Mouse (Mus musculus): Measurements from ENCODE around the gene Hcfc1.

The Hcfc1 gene

GRCm38 (mm10) chrX:73966248-73967176, at the start of gene Hcfc1:
Gene Hcfc1, minus strand, starts transcription at chrX:73966357.
- DNase-seq (ENCODE audit: low spot score), result peak; percentile 89

- no peak for DNase-seq (ENCODE audit: low spot score)
Measured at GRCm38 (mm10) chrX:74014597-74014996, 48.4 kb upstream of the Hcfc1 start.

- no peak for DNase-seq (ENCODE audit: low spot score)
Measured at GRCm38 (mm10) chrX:74008063-74008462, 41.9 kb upstream of the Hcfc1 start.

GRCm38 (mm10) chrX:74006401-74006800, 40.2 kb upstream of the Hcfc1 start:
- no peak for DNase-seq (ENCODE audit: low spot score)

GRCm38 (mm10) chrX:74003644-74004043, 37.5 kb upstream of the Hcfc1 start:
- no peak for DNase-seq (ENCODE audit: low spot score)

- no peak for DNase-seq (ENCODE audit: low spot score)
Measured at GRCm38 (mm10) chrX:74001024-74001423, 34.9 kb upstream of the Hcfc1 start.

DNA sequence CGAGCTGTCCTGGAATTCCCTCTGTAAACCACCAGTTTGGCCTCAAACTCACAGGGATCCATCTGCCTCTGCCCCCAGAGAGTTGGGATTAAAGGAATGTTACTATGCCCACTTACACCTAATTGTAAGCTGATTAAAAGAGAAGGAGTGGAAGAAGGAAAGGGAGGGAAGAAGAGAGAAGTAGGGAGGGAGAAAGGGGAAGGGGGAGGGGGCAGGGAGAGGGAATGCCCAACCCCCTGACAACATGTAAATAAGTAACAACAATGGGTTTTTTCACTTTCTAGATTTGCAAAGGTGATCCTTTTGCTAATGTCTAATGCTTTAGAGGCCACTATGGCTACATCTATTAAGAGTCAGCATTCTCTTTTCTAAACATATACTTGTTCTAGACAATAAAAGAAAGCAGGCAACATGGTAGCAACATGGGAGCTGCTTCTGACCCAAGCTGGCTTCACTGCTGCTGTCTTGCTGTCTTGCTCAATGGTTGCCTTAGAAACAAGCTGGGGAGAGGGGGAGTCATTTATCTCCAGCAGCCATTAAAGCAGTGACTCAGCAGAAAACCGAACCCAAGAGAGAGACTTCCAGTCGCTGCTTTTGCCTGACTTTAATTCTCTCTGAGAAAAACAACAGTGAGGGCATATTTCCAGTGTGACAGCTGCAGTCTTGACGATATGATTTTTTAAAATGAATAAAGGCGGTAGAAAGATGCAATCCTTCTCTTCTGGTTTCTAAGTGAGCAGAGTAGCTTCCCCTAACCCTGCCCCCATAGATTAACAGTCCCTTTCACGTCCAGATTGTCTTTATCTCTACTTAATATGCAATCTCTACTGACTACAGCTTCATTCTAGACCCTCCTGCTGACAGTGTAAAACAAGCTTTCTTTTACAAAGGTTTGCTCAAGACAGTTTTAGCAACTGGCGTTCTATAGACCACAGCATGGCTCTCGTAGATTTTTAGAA, 33.0 kb upstream of the Hcfc1 start:
- no peak for DNase-seq (ENCODE audit: low spot score)

- DNase-seq (ENCODE audit: low spot score), result no peak
Measured at GRCm38 (mm10) chrX:73977783-73978182, 11.6 kb upstream of the Hcfc1 start.

DNA sequence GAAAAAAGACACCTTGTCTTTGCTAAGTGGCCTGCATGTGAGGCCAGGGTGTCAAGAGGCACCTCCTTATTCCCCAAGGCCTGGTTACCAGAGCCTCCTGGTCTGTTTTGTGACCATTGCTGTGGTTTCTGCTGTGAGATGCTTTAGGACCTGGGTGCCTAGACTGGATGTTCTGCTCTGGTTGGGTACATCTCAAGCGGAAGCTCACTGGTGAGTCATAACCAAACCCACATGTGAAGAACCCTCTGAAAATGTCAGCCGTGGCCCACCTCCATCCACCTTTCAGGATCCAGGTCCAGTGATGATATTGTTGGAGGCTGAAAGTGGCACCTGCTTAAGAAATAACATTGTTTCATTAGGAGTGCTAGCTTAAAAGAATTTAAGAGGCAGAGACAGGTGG, 10.1 kb upstream of the Hcfc1 start:
- DNase-seq (ENCODE audit: low spot score), result no peak

GRCm38 (mm10) chrX:73972774-73973173, 6.6 kb upstream of the Hcfc1 start:
- no peak for DNase-seq (ENCODE audit: low spot score)

- no peak for DNase-seq (ENCODE audit: low spot score)
Measured at GRCm38 (mm10) chrX:73970781-73971180, 4.6 kb upstream of the Hcfc1 start.

DNA sequence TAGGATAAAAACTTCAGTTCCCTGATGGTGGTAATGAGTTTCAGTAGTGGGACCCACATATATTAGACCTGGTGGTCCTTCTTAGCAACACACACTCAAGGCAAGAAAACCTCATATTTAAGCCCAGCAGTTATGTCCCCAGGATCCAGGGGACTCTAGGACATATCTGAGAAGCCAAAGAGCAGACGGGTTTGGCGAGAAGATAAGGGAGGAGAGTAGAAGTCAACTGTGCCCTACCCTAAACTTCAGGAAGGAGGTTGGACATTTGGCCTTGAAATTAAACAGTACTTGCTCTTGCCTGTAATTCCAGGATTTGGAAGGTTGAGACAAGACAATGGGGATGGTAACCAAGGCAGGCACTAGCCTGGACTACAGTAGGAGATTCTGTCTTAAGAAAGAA, 3.6 kb upstream of the Hcfc1 start:
- no peak for DNase-seq (ENCODE audit: low spot score)

- DNase-seq (ENCODE audit: low spot score), result no peak
Measured at GRCm38 (mm10) chrX:73969167-73969566, 3.0 kb upstream of the Hcfc1 start.

DNA sequence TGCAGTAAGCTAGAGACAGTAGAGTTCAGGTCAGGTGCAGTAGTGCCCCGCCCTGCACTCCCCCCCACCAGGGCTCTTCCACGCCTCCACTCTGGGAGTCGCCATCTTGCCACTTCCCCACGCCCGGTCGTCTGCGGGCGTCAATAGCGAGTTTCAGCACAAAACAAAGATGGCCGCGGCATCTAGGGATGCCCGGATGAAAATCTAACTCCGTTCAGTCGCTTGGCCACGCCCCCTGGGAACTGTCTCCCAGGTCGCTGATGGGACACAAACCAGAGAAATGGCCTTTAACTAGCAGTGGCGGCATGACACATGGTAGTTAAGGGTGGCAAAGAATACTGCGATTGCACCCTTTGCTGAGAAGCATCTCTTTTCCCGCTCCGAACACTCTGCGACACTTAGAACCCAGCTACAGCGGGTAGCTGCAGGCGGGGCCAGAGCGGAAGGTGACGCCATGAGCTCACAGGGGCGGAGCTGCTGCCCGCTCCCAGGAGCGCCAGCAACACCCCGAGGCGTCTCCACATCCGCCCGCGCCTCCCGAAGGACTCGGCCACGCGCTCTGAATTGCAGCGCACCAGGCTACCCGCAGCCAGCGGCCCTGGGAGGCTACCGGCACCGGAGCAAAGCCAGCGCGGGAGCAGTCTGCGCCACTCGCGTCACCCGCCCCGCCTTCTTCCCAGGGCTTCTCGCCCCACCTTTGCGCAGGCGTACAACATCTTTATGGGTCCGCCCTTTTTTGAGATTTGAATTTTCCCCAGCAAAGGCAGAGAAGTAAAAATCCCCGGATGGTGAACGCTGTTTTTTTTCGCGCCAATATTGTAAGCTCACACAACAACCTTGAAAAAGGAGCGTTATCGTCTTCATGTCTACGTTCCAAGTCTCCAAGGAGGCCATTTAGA, 1.3 kb upstream of the Hcfc1 start:
- DNase-seq (ENCODE audit: low spot score), result peak; percentile 86

DNA sequence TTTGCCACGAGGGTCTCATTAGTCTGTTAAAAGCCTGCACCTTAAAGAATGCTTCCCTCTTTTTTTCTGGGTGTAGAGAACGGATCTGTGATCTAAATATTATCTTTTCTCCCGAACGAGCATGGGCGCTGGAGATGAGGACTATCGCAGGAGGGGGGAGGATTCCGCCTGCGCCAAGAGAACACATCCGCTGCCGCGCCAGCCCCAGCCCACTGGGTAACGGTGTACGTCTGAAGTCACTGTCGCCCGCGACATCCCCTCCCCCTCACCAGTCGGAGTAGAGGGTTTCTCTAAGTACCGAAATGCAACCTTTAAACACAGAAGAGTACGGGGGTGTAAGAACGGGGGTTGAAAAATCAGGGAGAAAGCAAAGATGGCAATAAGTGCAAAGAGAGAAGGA, 850 bp downstream of the Hcfc1 start:
- DNase-seq (ENCODE audit: low spot score), result peak; percentile 47

DNA sequence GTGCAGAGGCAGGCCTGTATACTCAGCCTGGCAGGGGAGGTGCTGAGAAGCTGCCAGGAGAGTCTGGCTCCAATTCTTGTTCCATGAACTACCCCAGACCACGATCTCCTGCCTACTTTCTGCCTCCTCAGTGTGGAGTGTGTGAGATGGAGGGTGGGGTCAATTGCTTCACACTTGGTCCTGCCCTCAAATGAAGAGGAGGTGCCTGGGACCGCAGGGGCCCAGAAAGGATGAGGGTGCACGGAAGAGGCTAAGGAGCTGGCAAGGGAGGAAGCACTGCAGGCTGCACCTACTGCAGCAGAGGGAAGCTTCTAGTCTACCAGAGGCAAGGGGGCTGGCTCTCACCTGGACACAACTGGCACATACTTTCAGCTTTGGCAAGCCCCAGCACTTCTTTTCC, 1.8 kb downstream of the Hcfc1 start:
- DNase-seq (ENCODE audit: low spot score), result no peak

GRCm38 (mm10) chrX:73954988-73955387, 11.2 kb downstream of the Hcfc1 start:
- DNase-seq (ENCODE audit: low spot score), result no peak

GRCm38 (mm10) chrX:73952603-73953002, 13.6 kb downstream of the Hcfc1 start:
- DNase-seq (ENCODE audit: low spot score), result no peak

DNA sequence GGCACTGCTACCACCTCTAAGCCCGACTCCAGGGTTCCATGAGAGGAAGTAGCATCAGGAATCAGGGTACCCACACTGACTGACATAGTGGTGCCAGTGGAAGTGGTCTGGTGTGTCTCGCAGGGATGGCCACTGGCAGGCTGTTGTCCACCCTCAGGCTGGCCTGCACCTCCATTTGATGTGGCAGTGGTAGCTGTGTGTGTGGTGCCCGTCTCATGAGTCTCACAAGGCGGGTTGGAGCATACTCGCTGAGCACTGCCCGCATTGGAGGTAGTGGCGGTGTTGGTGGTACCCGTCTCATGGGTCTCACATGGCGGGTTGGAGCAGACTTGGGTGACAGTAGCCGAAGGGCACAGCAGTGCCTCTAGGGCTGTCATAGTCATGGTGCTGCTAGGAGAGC, 16.8 kb downstream of the Hcfc1 start:
- no peak for DNase-seq (ENCODE audit: low spot score)

GRCm38 (mm10) chrX:73948647-73949046, 17.5 kb downstream of the Hcfc1 start:
- DNase-seq (ENCODE audit: low spot score), result no peak

- no peak for DNase-seq (ENCODE audit: low spot score)
Measured at GRCm38 (mm10) chrX:73946896-73947295, 19.3 kb downstream of the Hcfc1 start.

GRCm38 (mm10) chrX:73942294-73942693, 23.9 kb downstream of the Hcfc1 start:
- no peak for DNase-seq (ENCODE audit: low spot score)

Measured in ovary, postnatal 36 days (tissue).